Mouse (Mus musculus) liver, adult (tissue): Measurements from ENCODE around the gene A730061H03Rik.

Source experiments
- GATA4 ChIP-seq: IDR thresholded peaks from 2 replicates; pipeline ENCODE4 v1.6.1; 2014; ENCODE audit warnings: mild to moderate bottlenecking, low read length; ENCODE audit not compliant: insufficient replicate concordance

A730061H03Rik gene

DNA sequence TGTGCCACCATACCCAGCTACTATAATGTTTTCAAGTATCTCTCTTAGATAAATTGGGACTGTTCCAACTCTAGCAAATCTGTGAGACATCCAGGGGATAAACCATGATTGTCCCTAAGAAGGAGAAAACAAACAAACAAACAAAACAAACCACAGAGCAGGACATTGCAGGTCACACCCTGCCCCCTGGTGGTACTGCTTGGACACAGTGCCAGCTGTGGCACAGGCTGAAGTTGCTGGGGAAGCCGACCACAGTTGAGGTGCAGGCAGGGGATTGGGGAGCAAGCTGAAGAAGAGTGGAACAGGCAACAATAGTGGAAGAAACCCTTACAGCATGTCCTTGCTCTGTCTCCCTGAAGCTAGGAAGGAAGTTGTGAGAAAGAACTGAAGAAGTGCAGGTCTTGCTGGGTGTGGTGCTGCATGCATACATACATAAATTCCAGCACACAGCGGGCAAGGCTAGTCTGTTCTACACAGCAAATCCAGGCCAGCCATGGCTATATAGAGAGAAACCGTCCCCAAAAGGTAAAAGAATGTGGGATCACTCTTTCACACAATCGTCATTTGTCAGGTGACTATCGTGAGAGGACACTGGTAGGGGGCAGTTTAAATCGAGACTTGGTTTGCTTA lies 24.0 kb downstream of the A730061H03Rik start:
- TF ChIP-seq GATA4, result no peak

- no peak for TF ChIP-seq GATA4
These were observed 32.3 kb downstream of the A730061H03Rik start for GRCm38 (mm10) chr14:55527940-55528339.

DNA sequence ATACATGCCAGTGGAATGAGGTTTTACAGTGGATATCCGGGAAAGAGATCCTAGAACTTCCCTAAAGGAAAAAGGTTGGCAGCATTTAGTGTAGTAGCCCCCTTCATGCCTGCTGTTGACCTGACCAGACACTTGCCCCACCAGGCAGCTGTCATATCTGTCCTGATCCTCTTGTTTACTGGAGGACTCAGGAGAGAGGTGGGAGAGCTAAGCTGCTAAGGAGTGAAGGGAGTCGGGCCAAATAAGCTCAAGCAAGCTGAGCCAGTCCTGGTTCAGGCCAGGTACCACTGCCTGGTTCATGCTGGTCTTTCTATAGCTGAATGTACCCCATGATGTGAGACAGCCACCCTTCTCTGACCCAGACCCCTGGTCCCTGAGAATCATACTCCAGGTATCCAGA lies 33.5 kb downstream of the A730061H03Rik start:
- TF ChIP-seq GATA4, result no peak

- TF ChIP-seq GATA4, result no peak
These were observed 35.4 kb downstream of the A730061H03Rik start, which contains the start of gene Nrl for GRCm38 (mm10) chr14:55524785-55525184. Gene Nrl (minus strand): TSS chr14:55524981.

DNA sequence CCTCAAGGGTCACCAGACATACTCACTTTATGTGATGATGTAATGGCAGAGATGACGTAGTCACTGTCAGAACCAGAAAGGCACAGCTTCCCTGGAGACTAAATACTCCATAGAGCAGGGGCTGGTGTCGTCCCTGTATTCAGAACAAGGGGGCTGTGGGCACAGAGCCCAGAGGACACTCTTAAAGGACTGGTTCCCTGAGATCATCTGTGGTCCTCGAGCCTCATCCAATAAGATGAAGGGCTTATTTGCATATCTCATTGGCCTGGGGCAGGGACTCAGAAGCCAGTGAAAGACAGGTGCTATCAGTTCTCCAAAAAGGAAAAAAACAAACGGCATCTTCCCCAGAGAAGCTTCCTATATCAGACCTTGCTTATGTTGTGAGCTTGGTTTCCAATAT lies 36.1 kb downstream of the A730061H03Rik start:
- TF ChIP-seq GATA4, result no peak

- no peak for TF ChIP-seq GATA4
These were observed 39.5 kb downstream of the A730061H03Rik start for GRCm38 (mm10) chr14:55520451-55521361.

DNA sequence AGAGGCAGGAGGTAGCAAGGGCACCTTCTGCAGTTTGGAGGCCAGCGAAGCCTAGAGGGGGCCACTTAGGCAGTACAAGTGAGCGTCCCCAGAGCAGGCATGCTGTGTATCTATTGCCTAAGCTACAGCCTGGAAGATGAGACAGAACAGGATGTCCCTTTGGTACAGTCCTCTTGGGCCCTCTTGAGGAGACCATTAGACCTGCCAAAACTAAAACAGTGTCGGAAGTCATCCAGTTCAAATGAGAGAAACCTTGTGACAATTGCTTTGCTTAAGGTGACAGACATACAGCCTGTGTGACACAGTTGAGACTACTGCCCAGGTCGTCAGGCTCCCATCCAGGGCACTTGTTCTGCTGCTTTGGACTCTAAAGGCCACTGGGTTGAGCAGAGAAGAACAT lies 40.6 kb downstream of the A730061H03Rik start:
- TF ChIP-seq GATA4, result no peak

- TF ChIP-seq GATA4, result no peak
These were observed 41.3 kb downstream of the A730061H03Rik start for GRCm38 (mm10) chr14:55518897-55519296.

- no peak for TF ChIP-seq GATA4
These were observed 44.4 kb downstream of the A730061H03Rik start for GRCm38 (mm10) chr14:55515846-55516245.

- TF ChIP-seq GATA4, result no peak
These were observed 46.3 kb downstream of the A730061H03Rik start for GRCm38 (mm10) chr14:55513927-55514326.

DNA sequence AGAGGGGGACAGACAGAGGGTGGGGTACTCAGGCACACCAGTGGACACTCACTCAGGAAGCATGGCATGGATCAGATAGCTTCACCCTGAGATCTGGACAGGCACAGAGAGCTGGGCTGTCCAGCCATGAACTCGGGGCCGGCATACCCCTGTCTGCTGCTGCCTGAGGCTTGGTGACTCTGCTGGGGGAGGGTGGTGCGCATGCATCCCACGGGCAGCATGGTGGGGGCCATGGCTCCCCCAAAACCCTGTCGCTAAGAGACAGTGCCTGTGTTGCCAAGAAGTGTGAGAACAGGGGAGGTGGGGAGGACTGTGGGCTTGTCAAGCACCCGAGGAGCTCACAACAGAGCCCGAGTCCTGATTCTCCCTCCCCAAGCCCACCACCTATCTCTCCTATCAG lies 49.2 kb downstream of the A730061H03Rik start:
- TF ChIP-seq GATA4, result no peak

- no peak for TF ChIP-seq GATA4
These were observed 50.0 kb downstream of the A730061H03Rik start, which contains the start of gene Cpne6 for GRCm38 (mm10) chr14:55510125-55510731. Gene Cpne6 (plus strand): TSS chr14:55510445.
